Mouse (Mus musculus) induced T-regulatory cell, adult 2 months (primary cell): ENCODE measurements around the gene Polr3h.
"Not testable (repeated sequence)": the region's sequence is repeated elsewhere in the genome, so short reads cannot be mapped to it uniquely, and the experiment has no call there.

Experiments
- DNase-seq: peaks from one replicate; pipeline ENCODE4 v3.0.0-alpha.2; 2012; ENCODE audit warnings: low read depth

The Polr3h gene

GRCm38 (mm10) chr15:81917621-81918463 lies 8.2 kb downstream of the Polr3h start:
- DNase-seq: peak; percentile 83

GRCm38 (mm10) chr15:81917201-81917600 lies 8.8 kb downstream of the Polr3h start:
- DNase-seq: peak; percentile 31

- no peak for DNase-seq
These were observed 10.4 kb downstream of the Polr3h start for GRCm38 (mm10) chr15:81915663-81916062.

DNA sequence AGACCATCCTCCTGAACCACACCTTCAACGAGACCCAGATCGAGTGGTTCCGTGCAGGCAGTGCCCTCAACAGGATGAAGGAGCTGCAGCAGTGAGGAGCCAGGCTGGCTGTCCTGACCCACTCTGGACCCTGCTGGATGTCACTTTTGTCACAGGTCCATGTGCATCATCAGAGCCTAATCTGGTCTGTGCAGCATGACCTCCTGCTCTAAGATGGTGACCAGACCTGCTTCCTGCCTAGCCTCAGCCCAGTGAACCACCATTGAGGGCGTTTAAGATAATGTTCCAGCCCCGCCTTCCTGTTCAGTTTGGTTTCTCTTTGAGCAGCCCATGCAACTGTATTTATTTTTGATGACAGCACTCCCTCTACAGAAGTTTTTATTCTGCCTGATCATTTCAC lies 11.4 kb downstream of the Polr3h start:
- no peak for DNase-seq

DNA sequence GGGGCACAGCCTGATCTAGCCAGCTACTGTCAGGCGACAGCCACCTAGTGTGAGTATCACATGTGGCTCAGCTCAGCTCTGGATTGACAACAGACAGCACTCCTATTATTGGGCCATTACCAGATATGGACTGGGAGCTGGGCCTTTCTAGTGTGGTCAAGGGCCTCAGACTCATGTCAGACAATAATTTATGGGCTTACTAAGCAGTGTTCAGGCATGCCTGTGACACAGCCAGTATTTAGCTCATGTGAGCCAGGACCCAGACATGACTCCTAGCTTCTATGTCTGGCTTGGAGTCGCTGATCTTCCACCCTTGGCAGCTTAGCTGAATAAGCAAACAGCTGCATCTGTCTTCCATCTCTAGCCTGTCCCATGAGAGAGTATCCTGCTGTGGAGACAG lies 13.5 kb downstream of the Polr3h start:
- no peak for DNase-seq

DNA sequence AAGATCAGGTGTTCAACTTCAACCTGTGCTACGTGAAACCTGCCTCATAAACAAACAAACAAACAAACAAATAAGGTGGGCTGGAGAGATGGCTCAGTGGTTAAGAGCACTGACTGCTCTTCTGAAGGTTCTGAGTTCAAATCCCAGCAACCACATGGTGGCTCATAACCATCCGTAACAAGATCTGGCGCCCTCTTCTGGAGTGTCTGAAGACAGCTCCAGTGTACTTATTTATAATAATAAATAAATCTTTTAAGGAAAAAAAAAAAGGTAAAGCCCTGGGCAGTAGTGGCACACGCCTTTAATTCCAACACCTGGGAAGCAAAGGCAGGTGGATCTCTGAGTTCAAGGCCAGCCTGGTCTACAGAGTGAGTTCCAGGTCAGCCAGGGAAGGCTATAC lies 17.3 kb downstream of the Polr3h start:
- DNase-seq: not testable (repeated sequence)

- DNase-seq: no peak
These were observed 18.1 kb downstream of the Polr3h start for GRCm38 (mm10) chr15:81907953-81908352.

- DNase-seq: peak; percentile 87
These were observed 21.1 kb downstream of the Polr3h start for GRCm38 (mm10) chr15:81904939-81905338.

- DNase-seq: no peak
These were observed 27.3 kb downstream of the Polr3h start for GRCm38 (mm10) chr15:81898751-81899150.

GRCm38 (mm10) chr15:81897607-81898285 lies 28.3 kb downstream of the Polr3h start:
- no peak for DNase-seq

DNA sequence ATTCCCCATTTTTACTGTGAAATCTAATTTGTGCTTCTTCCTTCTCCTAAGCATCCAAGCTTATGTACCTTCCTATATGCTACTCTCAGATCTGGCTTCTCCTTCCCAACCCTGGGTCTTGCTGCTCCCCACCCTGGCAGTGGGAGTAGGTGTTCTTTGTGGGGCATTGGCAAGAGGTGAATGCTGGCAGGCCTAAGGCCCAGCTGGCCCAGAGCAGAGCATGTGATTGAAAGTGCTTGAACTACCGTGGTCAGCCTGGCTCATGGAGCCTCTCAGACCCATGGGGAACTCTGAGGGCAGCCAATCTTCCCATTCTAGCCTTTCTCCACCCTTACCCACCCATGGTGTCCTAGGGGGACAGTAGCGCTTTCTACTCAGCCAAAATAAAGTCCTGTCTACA lies 29.6 kb downstream of the Polr3h start:
- DNase-seq: no peak

- DNase-seq: no peak
These were observed 32.0 kb downstream of the Polr3h start for GRCm38 (mm10) chr15:81894002-81894401.

DNA sequence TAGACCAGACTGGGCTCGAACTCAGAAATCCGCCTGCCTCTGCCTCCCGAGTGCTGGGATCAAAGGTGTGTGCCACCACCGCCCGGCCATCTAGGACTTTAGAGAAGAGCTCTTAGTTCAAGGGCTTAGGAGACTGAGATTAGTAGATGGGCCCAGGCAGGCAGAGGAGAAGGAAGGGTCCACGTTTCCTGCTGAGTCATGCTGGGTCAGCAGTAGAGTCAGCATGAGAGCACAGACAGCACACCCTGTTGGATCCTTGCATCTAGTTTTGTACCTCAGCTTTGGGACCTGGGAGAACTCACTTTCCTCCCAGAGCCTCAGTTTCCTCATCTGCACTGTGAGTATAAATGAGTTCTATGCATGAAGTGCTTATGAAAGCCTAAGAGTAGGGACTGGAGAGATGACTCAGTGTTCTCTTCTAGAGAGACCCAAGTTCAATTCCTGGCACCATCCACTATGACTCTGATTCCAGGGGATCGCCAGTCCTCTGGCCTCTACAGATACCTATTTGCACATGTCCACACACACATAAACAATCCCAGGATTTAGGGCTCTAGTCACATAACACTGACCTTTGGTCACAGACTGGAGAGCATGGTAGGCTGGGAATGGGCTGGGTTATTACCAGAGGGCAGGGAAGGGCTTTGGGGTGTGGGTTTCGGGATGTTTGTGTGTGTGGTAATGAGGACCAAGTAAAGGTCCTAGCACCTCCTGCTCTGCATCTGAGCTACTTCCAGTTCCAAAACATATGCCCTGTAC lies 34.0 kb downstream of the Polr3h start:
- no peak for DNase-seq

DNA sequence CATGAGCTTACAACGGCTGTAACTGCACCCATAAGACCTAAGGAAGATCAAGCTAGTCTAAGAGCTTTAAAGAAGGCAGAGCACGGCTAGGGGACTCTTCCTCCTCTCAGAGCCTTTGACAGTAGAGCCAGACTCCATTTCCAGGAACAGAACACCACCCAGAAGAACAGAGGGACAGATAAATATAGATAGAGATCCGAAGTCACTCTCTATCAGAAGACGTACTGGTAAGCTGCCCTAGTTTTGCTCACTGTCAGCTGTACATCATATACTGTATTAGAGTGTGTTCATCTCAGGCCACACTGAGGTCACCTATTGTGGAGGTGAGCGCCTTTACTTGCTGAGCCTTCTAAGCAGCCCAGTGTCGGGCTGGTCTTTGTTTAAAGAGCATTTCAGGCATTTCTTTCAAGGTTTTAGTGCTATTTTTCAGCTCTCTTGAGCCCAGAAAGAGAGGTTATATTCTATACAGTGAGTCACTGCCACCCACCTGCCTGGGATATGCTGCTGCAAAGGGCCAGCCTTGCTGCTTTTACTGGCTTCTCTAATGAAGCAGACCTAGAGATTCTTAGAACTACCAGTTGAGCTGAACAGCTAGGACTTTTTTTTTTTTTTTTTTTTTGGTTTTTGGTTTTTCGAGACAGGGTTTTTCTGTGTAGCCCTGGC lies 34.8 kb downstream of the Polr3h start:
- DNase-seq: no peak

DNA sequence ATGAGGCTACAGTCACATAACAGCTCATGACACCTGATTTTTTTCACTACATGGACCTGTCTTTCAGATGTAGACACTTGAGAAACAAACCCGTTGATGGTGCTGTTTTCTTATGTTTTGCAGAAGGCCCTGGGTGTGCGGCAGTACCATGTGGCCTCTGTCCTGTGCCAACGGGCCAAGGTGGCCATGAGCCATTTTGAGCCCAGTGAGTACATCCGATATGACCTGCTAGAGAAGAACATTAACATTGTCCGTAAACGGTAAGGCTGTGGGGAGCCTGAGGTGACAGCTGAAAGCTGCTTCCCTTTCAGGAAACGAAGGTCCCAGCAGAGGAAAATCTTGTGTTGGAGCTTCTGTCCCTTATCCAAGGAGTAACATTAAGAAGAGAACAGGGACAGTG lies 36.9 kb downstream of the Polr3h start:
- DNase-seq: no peak

DNA sequence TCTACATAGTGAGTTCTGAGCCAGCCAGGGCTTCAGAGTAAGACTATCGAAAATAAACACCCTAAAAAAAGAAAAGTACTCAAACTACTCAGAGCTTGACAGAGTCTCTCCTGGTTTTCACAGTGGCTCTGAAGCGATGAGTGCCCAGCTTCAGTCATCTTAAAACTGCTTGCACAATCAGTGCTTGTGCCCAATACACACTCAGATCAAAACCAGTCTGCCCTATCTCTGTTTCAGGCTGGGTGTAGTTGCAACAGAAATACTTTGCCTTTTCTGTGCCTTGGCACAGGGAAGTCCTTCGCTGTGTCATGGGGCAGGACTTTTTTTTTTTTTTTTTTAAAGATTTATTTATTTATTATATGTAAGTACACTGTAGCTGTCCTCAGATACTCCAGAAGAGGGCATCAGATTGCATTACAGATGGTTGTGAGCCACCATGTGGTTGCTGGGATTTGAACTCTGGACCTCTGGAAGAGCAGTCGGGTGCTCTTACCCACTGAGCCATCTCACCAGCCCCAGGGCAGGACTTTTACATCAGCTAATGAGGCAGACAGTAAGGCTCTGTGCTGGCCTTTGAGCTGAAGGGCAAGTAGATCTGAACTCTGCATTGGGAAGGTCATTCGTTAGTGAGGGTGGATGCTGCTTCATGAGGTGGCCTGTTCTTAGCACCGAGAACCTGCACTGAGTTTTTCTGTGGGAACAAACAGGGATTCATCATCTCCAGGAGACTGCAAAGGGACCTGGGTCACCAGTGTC lies 39.1 kb downstream of the Polr3h start:
- no peak for DNase-seq

- DNase-seq: no peak
These were observed 40.6 kb downstream of the Polr3h start for GRCm38 (mm10) chr15:81885418-81885934.

- DNase-seq: no peak
These were observed 43.7 kb downstream of the Polr3h start for GRCm38 (mm10) chr15:81882348-81882747.

GRCm38 (mm10) chr15:81879531-81880401 lies 46.3 kb downstream of the Polr3h start:
- DNase-seq: no peak
